Mouse (Mus musculus): ENCODE measurements at regions not wholly inside any gene's neighbourhood (a gene's known extent, or its start where the extent isn't known, plus 50 kb on each side); places are given as distances from the start of the nearest gene placed in this dataset.
"Not testable (repeated sequence)": the region's sequence is repeated elsewhere in the genome, so short reads cannot be mapped to it uniquely, and the experiment has no call there.

GRCm38 (mm10) chr4:124358456-124358855 is 252.1 kb downstream of the 3100002H09Rik start:
- not testable (repeated sequence) for H3K9ac ChIP-seq (replicated peaks; ENCODE audit: low read depth, low read length); ATAC-seq; H3K36me3 ChIP-seq (ENCODE audit: control insufficient read depth, insufficient read depth); H3K27me3 ChIP-seq (replicated peaks; ENCODE audit: control insufficient read depth, insufficient read depth, low read length); H3K27ac ChIP-seq (ENCODE audit: low read length); H3K4me3 ChIP-seq (replicated peaks; ENCODE audit: low read length); H3K4me2 ChIP-seq (ENCODE audit: low read length); H3K9me3 ChIP-seq (ENCODE audit: control insufficient read depth, low read length)
- 3% methylated on average over 3 of the region's 8 CpGs for WGBS
- H3K4me1 ChIP-seq (replicated peaks; ENCODE audit: control insufficient read depth, insufficient read depth, low read length): peaks cover 17% of the 10 kb centered on the region

GRCm38 (mm10) chr4:124350361-124350760 is 260.2 kb downstream of the 3100002H09Rik start:
- H3K27me3 ChIP-seq (replicated peaks; ENCODE audit: control insufficient read depth, insufficient read depth, low read length): no peaks in the 10 kb centered on the region
- H3K4me3 ChIP-seq (replicated peaks; ENCODE audit: low read length): no peak overlapping the region
- 85% methylated on average over 3 of the region's 3 CpGs for WGBS
- no peaks in the 10 kb centered on the region for H3K36me3 ChIP-seq (ENCODE audit: control insufficient read depth, insufficient read depth)
- H3K4me2 ChIP-seq (ENCODE audit: low read length): no peak overlapping the region
- H3K27ac ChIP-seq (ENCODE audit: low read length): no peak overlapping the region
- no peaks in the 10 kb centered on the region for H3K9me3 ChIP-seq (ENCODE audit: control insufficient read depth, low read length)
- no peak overlapping the region for H3K9ac ChIP-seq (replicated peaks; ENCODE audit: low read depth, low read length)
- no peak for ATAC-seq
- no peaks in the 10 kb centered on the region for H3K4me1 ChIP-seq (replicated peaks; ENCODE audit: control insufficient read depth, insufficient read depth, low read length)

- Histone ChIP-seq H3K27me3 (replicated peaks; ENCODE audit: control insufficient read depth, insufficient read depth, low read length) (no peaks in the 10 kb centered on the region), H3K9me3 (ENCODE audit: control insufficient read depth, low read length) (no peaks in the 10 kb centered on the region), H3K27ac (ENCODE audit: low read length) (no peak overlapping the region), H3K4me1 (replicated peaks; ENCODE audit: control insufficient read depth, insufficient read depth, low read length) (no peaks in the 10 kb centered on the region), H3K9ac (replicated peaks; ENCODE audit: low read depth, low read length) (no peak overlapping the region), H3K36me3 (ENCODE audit: control insufficient read depth, insufficient read depth) (no peaks in the 10 kb centered on the region), H3K4me3 (replicated peaks; ENCODE audit: low read length) (no peak overlapping the region), H3K4me2 (ENCODE audit: low read length) (no peak overlapping the region)
- WGBS: 80% methylated on average over 15 of the region's 15 CpGs
- ATAC-seq: no peak
Observed at GRCm38 (mm10) chr4:124349610-124350295, 260.9 kb downstream of the 3100002H09Rik start.

GRCm38 (mm10) chr4:124349055-124349454 is 261.5 kb downstream of the 3100002H09Rik start:
- ATAC-seq: no peak
- H3K4me3 ChIP-seq (replicated peaks; ENCODE audit: low read length): no peak overlapping the region
- H3K27me3 ChIP-seq (replicated peaks; ENCODE audit: control insufficient read depth, insufficient read depth, low read length): no peaks in the 10 kb centered on the region
- no peak overlapping the region for H3K27ac ChIP-seq (ENCODE audit: low read length)
- no peak overlapping the region for H3K9ac ChIP-seq (replicated peaks; ENCODE audit: low read depth, low read length)
- no peaks in the 10 kb centered on the region for H3K4me1 ChIP-seq (replicated peaks; ENCODE audit: control insufficient read depth, insufficient read depth, low read length)
- no peak overlapping the region for H3K4me2 ChIP-seq (ENCODE audit: low read length)
- no peaks in the 10 kb centered on the region for H3K9me3 ChIP-seq (ENCODE audit: control insufficient read depth, low read length)
- WGBS: 27% methylated on average over 3 of the region's 3 CpGs
- no peaks in the 10 kb centered on the region for H3K36me3 ChIP-seq (ENCODE audit: control insufficient read depth, insufficient read depth)

GRCm38 (mm10) chr4:124340073-124340472 is 270.5 kb downstream of the 3100002H09Rik start:
- Histone ChIP-seq H3K4me3 (replicated peaks; ENCODE audit: low read length) (no peak overlapping the region), H3K9ac (replicated peaks; ENCODE audit: low read depth, low read length) (no peak overlapping the region), H3K27me3 (replicated peaks; ENCODE audit: control insufficient read depth, insufficient read depth, low read length) (no peaks in the 10 kb centered on the region), H3K4me2 (ENCODE audit: low read length) (no peak overlapping the region), H3K27ac (ENCODE audit: low read length) (no peak overlapping the region), H3K4me1 (replicated peaks; ENCODE audit: control insufficient read depth, insufficient read depth, low read length) (no peaks in the 10 kb centered on the region), H3K36me3 (ENCODE audit: control insufficient read depth, insufficient read depth) (no peaks in the 10 kb centered on the region), H3K9me3 (ENCODE audit: control insufficient read depth, low read length) (0 out of 2 replicates have a peak, but pooled peaks cover 2% of the 10 kb centered on the region)
- ATAC-seq: no peak
- WGBS: 60% methylated on average over 7 of the region's 7 CpGs

GRCm38 (mm10) chr4:124335726-124336125 is 274.9 kb downstream of the 3100002H09Rik start:
- no peaks in the 10 kb centered on the region for H3K4me1 ChIP-seq (replicated peaks; ENCODE audit: control insufficient read depth, insufficient read depth, low read length)
- no peak overlapping the region for H3K4me2 ChIP-seq (ENCODE audit: low read length)
- H3K9me3 ChIP-seq (ENCODE audit: control insufficient read depth, low read length): peaks cover 3% of the 10 kb centered on the region; the same call in 1 of the 2 replicates
- no peak overlapping the region for H3K9ac ChIP-seq (replicated peaks; ENCODE audit: low read depth, low read length)
- ATAC-seq: no peak
- WGBS: 74% methylated on average over 2 of the region's 2 CpGs
- no peak overlapping the region for H3K27ac ChIP-seq (ENCODE audit: low read length)
- H3K27me3 ChIP-seq (replicated peaks; ENCODE audit: control insufficient read depth, insufficient read depth, low read length): no peaks in the 10 kb centered on the region
- no peak overlapping the region for H3K4me3 ChIP-seq (replicated peaks; ENCODE audit: low read length)
- no peaks in the 10 kb centered on the region for H3K36me3 ChIP-seq (ENCODE audit: control insufficient read depth, insufficient read depth)

GRCm38 (mm10) chr4:124332974-124333373 is 277.6 kb downstream of the 3100002H09Rik start:
- WGBS: 95% methylated on average over 2 of the region's 2 CpGs
- Histone ChIP-seq H3K4me2 (ENCODE audit: low read length) (no peak overlapping the region), H3K4me3 (replicated peaks; ENCODE audit: low read length) (no peak overlapping the region), H3K9ac (replicated peaks; ENCODE audit: low read depth, low read length) (no peak overlapping the region), H3K27ac (ENCODE audit: low read length) (no peak overlapping the region), H3K9me3 (ENCODE audit: control insufficient read depth, low read length) (peaks cover 3% of the 10 kb centered on the region; the same call in 1 of the 2 replicates), H3K27me3 (replicated peaks; ENCODE audit: control insufficient read depth, insufficient read depth, low read length) (no peaks in the 10 kb centered on the region), H3K36me3 (ENCODE audit: control insufficient read depth, insufficient read depth) (no peaks in the 10 kb centered on the region), H3K4me1 (replicated peaks; ENCODE audit: control insufficient read depth, insufficient read depth, low read length) (0 out of 2 replicates have a peak, but pooled peaks cover 2% of the 10 kb centered on the region)
- ATAC-seq: no peak

- H3K27ac ChIP-seq (ENCODE audit: low read length): no peak overlapping the region
- H3K36me3 ChIP-seq (ENCODE audit: control insufficient read depth, insufficient read depth): no peaks in the 10 kb centered on the region
- H3K4me1 ChIP-seq (replicated peaks; ENCODE audit: control insufficient read depth, insufficient read depth, low read length): 0 out of 2 replicates have a peak, but pooled peaks cover 2% of the 10 kb centered on the region
- H3K9me3 ChIP-seq (ENCODE audit: control insufficient read depth, low read length): peaks cover 3% of the 10 kb centered on the region; the same call in 1 of the 2 replicates
- no peaks in the 10 kb centered on the region for H3K27me3 ChIP-seq (replicated peaks; ENCODE audit: control insufficient read depth, insufficient read depth, low read length)
- 90% methylated on average over 12 of the region's 12 CpGs for WGBS
- no peak overlapping the region for H3K4me3 ChIP-seq (replicated peaks; ENCODE audit: low read length)
- no peak for ATAC-seq
- no peak overlapping the region for H3K4me2 ChIP-seq (ENCODE audit: low read length)
- no peak overlapping the region for H3K9ac ChIP-seq (replicated peaks; ENCODE audit: low read depth, low read length)
Observed at GRCm38 (mm10) chr4:124332416-124332815, 278.2 kb downstream of the 3100002H09Rik start.

GRCm38 (mm10) chr4:124329107-124329771 is 281.4 kb downstream of the 3100002H09Rik start:
- no peak overlapping the region for H3K4me2 ChIP-seq (ENCODE audit: low read length)
- ATAC-seq: no peak
- 14% methylated on average over 15 of the region's 15 CpGs for WGBS
- no peaks in the 10 kb centered on the region for H3K9me3 ChIP-seq (ENCODE audit: control insufficient read depth, low read length)
- H3K4me3 ChIP-seq (replicated peaks; ENCODE audit: low read length): no peak overlapping the region
- no peaks in the 10 kb centered on the region for H3K27me3 ChIP-seq (replicated peaks; ENCODE audit: control insufficient read depth, insufficient read depth, low read length)
- 0 out of 2 replicates have a peak, but pooled peaks cover 2% of the 10 kb centered on the region for H3K4me1 ChIP-seq (replicated peaks; ENCODE audit: control insufficient read depth, insufficient read depth, low read length)
- H3K27ac ChIP-seq (ENCODE audit: low read length): no peak overlapping the region
- no peak overlapping the region for H3K9ac ChIP-seq (replicated peaks; ENCODE audit: low read depth, low read length)
- H3K36me3 ChIP-seq (ENCODE audit: control insufficient read depth, insufficient read depth): no peaks in the 10 kb centered on the region

Measured in forebrain, embryonic 16.5 days (tissue).